8 mouse cellular contexts compared by ENCODE assay signal in genomic region chr1:39762025-39762370, GRCm38 (mm10). TPM values are rescaled to one million over a fixed set of nuclear protein-coding genes. Genes with fewer than 3 reads are reported as not detected.
DNase-seq lines count a peak whose midpoint lies in the region; ATAC-seq and TF ChIP-seq lines count a peak whose summit lies in the region.

No protein-coding gene starts in this region.

- intact Hi-C loops in heart, adult 2 months (cut with DNase I) = loop anchor here (1.0 kb wide), 1 partner anchor 173 kb away; no protein-coding TSS in a partner anchor
- intact Hi-C loops in left cerebral cortex, postnatal 4 days (cut with DNase I) = loop anchor here (5.0 kb wide), 2 partner anchors 140 to 220 kb away; partner anchors contain the start of gene Map4k4

- DNase-seq in adrenal gland, adult 8-10 months = peak; percentile 86
- peak; percentile 74 to 87 for DNase-seq in heart, adult 2 months
- peak; percentile 96 for DNase-seq in kidney, adult 2 months
- peak; percentile 57 for DNase-seq in left cerebral cortex, postnatal 4 days
- peak; percentile 55 for DNase-seq in mesoderm, embryonic 11.5 days (ENCODE audit: low read depth, low spot score)

- no peak overlapping the region for H3K9ac ChIP-seq in embryonic facial prominence, embryonic 12.5 days
- peak overlapping the region; percentile 57; the same call in 1 of the 2 replicates for H3K9ac ChIP-seq in heart, adult 2 months (ENCODE audit: low read depth, low read length)

- H3K79me2 ChIP-seq in heart, adult 2 months (replicated peaks; ENCODE audit: control insufficient read depth, insufficient read depth, low read length) = no peaks in the 10 kb centered on the region

- 0 out of 2 replicates have a peak overlapping the region, but pooled peaks have one; percentile 3 for H3K4me3 ChIP-seq in embryonic facial prominence, embryonic 12.5 days
- H3K4me3 ChIP-seq in heart, adult 2 months = peak overlapping the region; percentile 28
- peak overlapping the region; percentile 23; the same call in 1 of the 2 replicates for H3K4me3 ChIP-seq in kidney, adult 2 months (ENCODE audit: insufficient read depth, low read depth, low read length)
- peak overlapping the region; percentile 47 for H3K4me3 ChIP-seq in small intestine, adult 2 months (ENCODE audit: low read depth, low read length)

- no peaks in the 10 kb centered on the region for H3K9me3 ChIP-seq in embryonic facial prominence, embryonic 12.5 days

- peak; percentile 35; the same call in 1 of the 2 replicates for TF ChIP-seq CTCF in heart, adult 2 months (IDR thresholded peaks at IDR 0.05)
- no peak for TF ChIP-seq CTCF in kidney, adult 2 months (conservative IDR thresholded peaks at IDR 0.05; ENCODE audit: insufficient read depth, insufficient read length, low read depth, low read length)
- no peak for TF ChIP-seq CTCF in small intestine, adult 2 months (IDR thresholded peaks at IDR 0.05; ENCODE audit: extremely low read depth, insufficient read length, insufficient replicate concordance, low read depth, low read length)

- H3K4me1 ChIP-seq in embryonic facial prominence, embryonic 12.5 days = peaks cover 27% of the 10 kb centered on the region; the same call in 1 of the 2 replicates
- H3K4me1 ChIP-seq in heart, adult 2 months (ENCODE audit: control insufficient read depth, insufficient read depth, low read length) = peaks cover 22% of the 10 kb centered on the region
- no peaks in the 10 kb centered on the region; the same call in 1 of the 2 replicates for H3K4me1 ChIP-seq in kidney, adult 2 months (ENCODE audit: control insufficient read depth, insufficient read depth, low read length)
- peaks cover 9% of the 10 kb centered on the region; the same call in 1 of the 2 replicates for H3K4me1 ChIP-seq in small intestine, adult 2 months (ENCODE audit: control insufficient read depth, insufficient read depth, insufficient read length, low read length)

- 0 out of 2 replicates have a peak, but pooled peaks have one; percentile 56 for TF ChIP-seq EP300 in heart, adult 2 months (IDR thresholded peaks at IDR 0.05; ENCODE audit: insufficient read depth, low read depth, low read length)

- H3K4me2 ChIP-seq in embryonic facial prominence, embryonic 12.5 days (replicated peaks) = peak overlapping the region; percentile 43

- H3K27me3 ChIP-seq in embryonic facial prominence, embryonic 12.5 days = no peaks in the 10 kb centered on the region
- H3K27me3 ChIP-seq in heart, adult 2 months (ENCODE audit: control insufficient read depth, insufficient read depth, low read length) = no peaks in the 10 kb centered on the region
- no peaks in the 10 kb centered on the region for H3K27me3 ChIP-seq in kidney, adult 2 months (replicated peaks; ENCODE audit: control insufficient read depth, insufficient read depth, low read length)
- no peaks in the 10 kb centered on the region for H3K27me3 ChIP-seq in small intestine, adult 2 months (ENCODE audit: control insufficient read depth, insufficient read depth, low read length)

- peak overlapping the region; percentile 89 for H3K27ac ChIP-seq in embryonic facial prominence, embryonic 12.5 days
- H3K27ac ChIP-seq in heart, adult 2 months = peak overlapping the region; percentile 83
- peak overlapping the region; percentile 84 for H3K27ac ChIP-seq in kidney, adult 2 months (ENCODE audit: insufficient read depth, low read depth, low read length)
- H3K27ac ChIP-seq in small intestine, adult 2 months (ENCODE audit: insufficient read depth, low read depth, low read length) = peak overlapping the region; percentile 73

- 2% methylated on average over 10 of the region's 10 CpGs for WGBS in embryonic facial prominence, embryonic 12.5 days
- 2% methylated on average over 10 of the region's 10 CpGs for WGBS in heart, adult 2 months
- under 1% methylated on average over 10 of the region's 10 CpGs for WGBS in kidney, adult 2 months
- 2% methylated on average over 10 of the region's 10 CpGs for WGBS in small intestine, adult 2 months

- no peak for ATAC-seq in embryonic facial prominence, embryonic 12.5 days (ENCODE audit: insufficient number of reproducible peaks, insufficient read depth, low FRiP score, low TSS enrichment)
- ATAC-seq in erythroid progenitor cell, adult 5-6 weeks (replicated peaks; ENCODE audit: low FRiP score, poor library complexity, severe bottlenecking) = no peak

- TF ChIP-seq POLR2A in heart, adult 2 months (IDR thresholded peaks at IDR 0.05; ENCODE audit: insufficient read depth, low read depth, low read length) = no peak
- TF ChIP-seq POLR2A in kidney, adult 2 months (IDR thresholded peaks at IDR 0.05; ENCODE audit: low read depth, low read length) = no peak
- TF ChIP-seq POLR2A in small intestine, adult 2 months (IDR thresholded peaks at IDR 0.05; ENCODE audit: low read depth, low read length) = no peak

- no peaks in the 10 kb centered on the region for H3K36me3 ChIP-seq in embryonic facial prominence, embryonic 12.5 days
- H3K36me3 ChIP-seq in heart, adult 2 months (ENCODE audit: control insufficient read depth, insufficient read depth, low read length) = no peaks in the 10 kb centered on the region
- H3K36me3 ChIP-seq in kidney, adult 2 months (ENCODE audit: control insufficient read depth, insufficient read depth, low read length) = no peaks in the 10 kb centered on the region
- no peaks in the 10 kb centered on the region for H3K36me3 ChIP-seq in small intestine, adult 2 months (ENCODE audit: control insufficient read depth, insufficient read depth, low read length)

RNA-seq across cellular contexts. Expression of gene Rfx8, which starts 41.2 kb away (rescaled TPM):
- total RNA-seq in adrenal gland, adult 8-10 months (2022) = under 1 TPM in 2 of 4 experiments, not detected in 2; 0.22 to 0.30 TPM
- polyA plus RNA-seq in embryonic facial prominence, embryonic 12.5 days (2016; fragmentation: Nextera tagmentation; extraction: Ambion mirVana) = 3.0 and 3.3 TPM in 2 replicates
- total RNA-seq in heart, adult 2 months (2021) = under 1 TPM; 0.20 to 0.26 TPM
- polyA plus RNA-seq in heart, adult 2 months (2012; rRNA removed) = 0.35 and 0.47 TPM in 2 replicates
- polyA plus RNA-seq in kidney, adult 2 months (2012; rRNA removed) = not detected in 2 replicates
- under 1 TPM; 0.28 to 0.76 TPM for total RNA-seq in left cerebral cortex, postnatal 4 days (2021)
- polyA plus RNA-seq in small intestine, adult 2 months (2012; rRNA removed) = 0.04 TPM in 1 of 2 replicates, not detected in the other
- total RNA-seq in erythroid progenitor cell, adult 5-6 weeks (2015; ENCODE audit: low replicate concordance) = not detected in 2 replicates
- not detected in 2 replicates for total RNA-seq in erythroid progenitor cell, adult 5-6 weeks (2017; ENCODE audit: low replicate concordance)

RNA-seq across cellular contexts. Expression of gene Gm3646, which starts 43.1 kb away (rescaled TPM):
- total RNA-seq in adrenal gland, adult 8-10 months (2022) = not detected
- polyA plus RNA-seq in embryonic facial prominence, embryonic 12.5 days (2016; fragmentation: Nextera tagmentation; extraction: Ambion mirVana) = not detected in 2 replicates
- 1 to 10 TPM; 9.1 to 9.2 TPM for total RNA-seq in heart, adult 2 months (2021)
- 1.9 and 4.7 TPM in 2 replicates for polyA plus RNA-seq in heart, adult 2 months (2012; rRNA removed)
- polyA plus RNA-seq in kidney, adult 2 months (2012; rRNA removed) = not detected in 2 replicates
- total RNA-seq in left cerebral cortex, postnatal 4 days (2021) = not detected
- polyA plus RNA-seq in small intestine, adult 2 months (2012; rRNA removed) = not detected in 2 replicates
- not detected in 2 replicates for total RNA-seq in erythroid progenitor cell, adult 5-6 weeks (2015; ENCODE audit: low replicate concordance)
- total RNA-seq in erythroid progenitor cell, adult 5-6 weeks (2017; ENCODE audit: low replicate concordance) = not detected in 2 replicates

Comparison
In these comparisons a context has a peak if more than half of its experiments do, and no peak if none do; other contexts are left out.
1. RNA of gene Gm3646, which starts 43.1 kb away (total RNA-seq): 9.1 to 9.2 TPM in heart, adult 2 months; not detected in adrenal gland, adult 8-10 months, not detected in left cerebral cortex, postnatal 4 days and not detected in erythroid progenitor cell, adult 5-6 weeks; every median in the first group is over 10 times any median in the second.
2. Peak in every context shown above with its lines, with median percentiles within 50 percentile points of each other: DNase-seq, H3K27ac ChIP-seq and H3K4me3 ChIP-seq.